In genomic region chr8:106049840-106050239, GRCm38 (mm10) we compare ENCODE assay signal across 22 mouse cellular contexts. TPM values are rescaled to one million over a fixed set of nuclear protein-coding genes. Genes with fewer than 3 reads are reported as not detected.
"Had no signal": no experiment of that assay in that cellular context is flagged by ENCODE, and none has a peak within 500 bp of the region (broad histone marks: within the 10 kb centered on the region; RNA-seq: fewer than 3 reads in every experiment).

No protein-coding gene starts in this region.

- ATAC-seq: lung, postnatal 0 days; midbrain, embryonic 13.5 days; midbrain, embryonic 15.5 days had no signal

- H3K4me3 ChIP-seq: lung, embryonic 15.5 days; megakaryocyte, embryonic 14.5 days; midbrain, embryonic 13.5 days; midbrain, embryonic 15.5 days; neural tube, embryonic 12.5 days; stomach, embryonic 15.5 days had no signal

- H3K27ac ChIP-seq: liver, embryonic 14.5 days; lung, embryonic 15.5 days; macrophage; midbrain, embryonic 13.5 days; midbrain, embryonic 15.5 days; neural tube, embryonic 12.5 days; stomach, embryonic 15.5 days; stomach, postnatal 0 days had no signal

- DNase-seq: lung, adult 2 months; lung, postnatal 14 days; lung, postnatal 36 days; right cerebral cortex, postnatal 14 days; thymus, adult 18-20 months; thymus, postnatal 14 days; thymus, postnatal 36 days had no signal

- H3K4me1 ChIP-seq: lung, embryonic 15.5 days; midbrain, embryonic 13.5 days; midbrain, embryonic 15.5 days; neural tube, embryonic 12.5 days had no signal

- H3K27me3 ChIP-seq: lung, embryonic 15.5 days; megakaryocyte, embryonic 14.5 days; midbrain, embryonic 13.5 days; midbrain, embryonic 15.5 days; neural tube, embryonic 12.5 days; stomach, embryonic 15.5 days had no signal

- H3K9ac ChIP-seq: liver, embryonic 14.5 days; lung, embryonic 15.5 days; midbrain, embryonic 13.5 days; midbrain, embryonic 15.5 days; neural tube, embryonic 12.5 days; stomach, embryonic 15.5 days had no signal

- H3K9me3 ChIP-seq: lung, embryonic 15.5 days; megakaryocyte, embryonic 14.5 days; midbrain, embryonic 13.5 days; midbrain, embryonic 15.5 days; neural tube, embryonic 12.5 days; stomach, embryonic 15.5 days had no signal

- H3K4me2 ChIP-seq: lung, embryonic 15.5 days; midbrain, embryonic 11.5 days; midbrain, embryonic 13.5 days; midbrain, embryonic 15.5 days; neural tube, embryonic 12.5 days; stomach, embryonic 15.5 days had no signal

RNA-seq across cellular contexts. Expression of gene Dpep2nb, which starts 44.1 kb away (rescaled TPM):
- total RNA-seq: midbrain, postnatal 0 days; neutrophil, adult 5-6 weeks had no signal
- polyA plus RNA-seq: liver, embryonic 14.5 days; liver, embryonic 16.5 days; lung, adult 2 months; lung, embryonic 15.5 days; lung, postnatal 0 days; macrophage; midbrain, embryonic 11.5 days; midbrain, embryonic 13.5 days; midbrain, postnatal 0 days; neural tube, embryonic 12.5 days; spleen, adult 2 months; stomach, embryonic 15.5 days; stomach, postnatal 0 days had no signal
